In the genomic region with DNA sequence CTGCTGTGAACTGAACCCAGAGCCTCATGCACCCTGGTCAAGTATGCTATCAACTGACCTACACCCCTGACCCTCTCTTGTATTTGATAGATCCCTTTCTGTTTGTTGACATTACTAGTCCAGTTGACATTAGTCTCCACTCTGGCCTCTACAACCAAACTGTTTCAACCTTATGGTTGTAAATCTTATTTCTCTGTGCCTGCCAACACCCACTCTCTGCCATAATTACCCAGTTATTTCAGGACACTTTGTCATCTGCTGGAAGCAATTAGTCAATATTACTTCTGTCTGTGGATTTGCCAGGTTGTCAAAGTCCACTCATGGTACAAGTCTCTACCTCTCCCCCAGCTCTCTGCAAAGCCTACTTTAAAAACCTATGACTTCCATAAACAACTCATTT, we compare ENCODE assay signal across 20 mouse cellular contexts.
"Had no signal": no experiment of that assay in that cellular context is flagged by ENCODE, and none has a peak within 500 bp of the region (broad histone marks: within the 10 kb centered on the region; RNA-seq: fewer than 3 reads in every experiment).

No protein-coding gene starts in this region.

- DNase-seq: kidney, adult 2 months; kidney, postnatal 10 days; kidney, postnatal 36 days; liver, embryonic 13.5 days; lung, adult 2 months; right cerebral cortex, adult 18-20 months; right cerebral cortex, postnatal 14 days; right cerebral cortex, postnatal 4 days; thymus, adult 2 months; thymus, postnatal 14 days; thymus, postnatal 4 days had no signal

- H3K27ac ChIP-seq: kidney, embryonic 15.5 days; limb, embryonic 10.5 days; limb, embryonic 13.5 days; liver, embryonic 13.5 days; macrophage; midbrain, embryonic 12.5 days; midbrain, embryonic 15.5 days; neural tube, embryonic 12.5 days; neural tube, embryonic 15.5 days; stomach, embryonic 15.5 days had no signal

- H3K4me2 ChIP-seq: kidney, embryonic 15.5 days; limb, embryonic 13.5 days; liver, embryonic 13.5 days; midbrain, embryonic 12.5 days; midbrain, embryonic 15.5 days; neural tube, embryonic 12.5 days; neural tube, embryonic 15.5 days; stomach, embryonic 15.5 days had no signal

- H3K4me1 ChIP-seq: liver, embryonic 13.5 days; neural tube, embryonic 12.5 days; stomach, embryonic 15.5 days had no signal

- H3K9me3 ChIP-seq: kidney, embryonic 15.5 days; limb, embryonic 10.5 days; limb, embryonic 13.5 days; liver, embryonic 13.5 days; midbrain, embryonic 12.5 days; midbrain, embryonic 15.5 days; neural tube, embryonic 12.5 days; neural tube, embryonic 15.5 days; stomach, embryonic 15.5 days had no signal

- H3K4me3 ChIP-seq: kidney, embryonic 15.5 days; limb, embryonic 10.5 days; limb, embryonic 13.5 days; liver, embryonic 13.5 days; midbrain, embryonic 12.5 days; midbrain, embryonic 15.5 days; neural tube, embryonic 12.5 days; neural tube, embryonic 15.5 days; stomach, embryonic 15.5 days had no signal

- H3K36me3 ChIP-seq: kidney, embryonic 15.5 days; liver, embryonic 13.5 days; midbrain, embryonic 12.5 days; midbrain, embryonic 15.5 days; neural tube, embryonic 12.5 days; neural tube, embryonic 15.5 days; stomach, embryonic 15.5 days had no signal

- H3K27me3 ChIP-seq: kidney, embryonic 15.5 days; limb, embryonic 13.5 days; liver, embryonic 13.5 days; midbrain, embryonic 12.5 days; midbrain, embryonic 15.5 days; neural tube, embryonic 12.5 days; neural tube, embryonic 15.5 days; stomach, embryonic 15.5 days had no signal

- ATAC-seq: midbrain, embryonic 15.5 days had no signal

- H3K9ac ChIP-seq: kidney, embryonic 15.5 days; limb, embryonic 13.5 days; liver, embryonic 13.5 days; midbrain, embryonic 12.5 days; midbrain, embryonic 15.5 days; neural tube, embryonic 12.5 days; neural tube, embryonic 15.5 days; stomach, embryonic 15.5 days had no signal
